8 mouse cellular contexts compared by ENCODE assay signal in the genomic region with DNA sequence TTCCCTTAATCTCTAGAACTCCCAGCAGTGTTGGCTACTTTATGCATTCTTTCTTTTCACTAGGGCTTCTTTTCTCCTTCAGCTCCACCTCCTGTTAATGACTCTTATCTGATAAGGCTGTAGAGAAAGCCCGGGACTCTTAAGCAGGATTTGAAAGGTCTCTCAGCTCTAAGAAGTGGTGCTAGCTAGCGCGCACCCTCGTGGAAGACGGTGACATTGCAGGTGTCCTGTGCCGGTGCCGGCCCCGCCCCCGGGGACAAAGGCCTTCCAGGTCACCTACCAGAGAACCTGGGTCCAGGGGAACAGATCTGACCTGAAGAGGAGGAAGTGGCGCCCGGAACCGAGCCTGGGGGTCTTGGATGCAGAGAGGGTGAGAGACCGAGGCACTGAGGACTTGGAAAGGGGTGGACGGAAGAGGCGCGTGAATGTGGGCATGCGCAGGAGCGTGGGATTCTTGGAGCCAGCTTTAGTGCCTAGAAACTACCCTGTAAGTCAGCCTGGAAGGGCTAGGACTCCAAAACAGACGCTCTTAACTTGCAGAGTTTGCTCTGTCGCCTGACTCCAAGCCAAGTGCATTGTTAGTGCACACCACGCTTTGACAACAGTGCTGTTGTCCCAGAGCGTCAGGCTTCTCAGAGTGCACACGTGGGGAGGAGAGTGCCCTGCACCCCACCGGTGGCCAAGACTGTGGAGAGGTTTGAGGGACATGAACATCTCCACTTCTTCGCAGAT. TPM values are rescaled to one million over a fixed set of nuclear protein-coding genes. Genes with fewer than 3 reads are reported as not detected.
DNase-seq lines count a peak whose midpoint lies in the region.

A gene (plus strand): TSS at position 253 of the 732 bp plus-strand sequence.

- peaks cover 16% of the 10 kb centered on the region for H3K36me3 ChIP-seq in megakaryocyte, embryonic 14.5 days (replicated peaks; ENCODE audit: low read length)

- H3K4me1 ChIP-seq in megakaryocyte, embryonic 14.5 days = peaks cover 38% of the 10 kb centered on the region

- peak within 1 kb of the TSS; percentile 94 for H3K4me3 ChIP-seq in megakaryocyte, embryonic 14.5 days (replicated peaks)

- H3K27me3 ChIP-seq in megakaryocyte, embryonic 14.5 days (replicated peaks) = peaks cover 11% of the 10 kb centered on the region

- peak; percentile 95 for DNase-seq in ZHBTc4 (ENCODE audit: low read depth, low spot score)
- peak; percentile 59 to 84 for DNase-seq in cerebellum, postnatal 4 days (ENCODE audit: low spot score in 2 of 2)
- peak; percentile 85 for DNase-seq in gastrocnemius, postnatal 10 days
- peak; percentile 78 for DNase-seq in hindlimb bud, embryonic 11.5 days (ENCODE audit: extremely low spot score, low read depth, low spot score)
- peak; percentile 36 to 75 for DNase-seq in left cerebral cortex, adult 8-10 months (ENCODE audit: low spot score in 2 of 2)
- peak; percentile 74 to 80 for DNase-seq in right cerebral cortex, adult 2 months (ENCODE audit: low spot score in 2 of 2)
- DNase-seq in urinary bladder, postnatal 36 days (ENCODE audit: low spot score in 2 of 2) = peak; percentile 80

- no peaks in the 10 kb centered on the region for H3K9me3 ChIP-seq in megakaryocyte, embryonic 14.5 days

RNA-seq across cellular contexts. Expression of the gene that starts here (rescaled TPM):
- 10 to 100 TPM; 11.3 to 11.4 TPM for total RNA-seq in gastrocnemius, postnatal 10 days (2021)
- total RNA-seq in left cerebral cortex, adult 8-10 months (2022) = 1 to 10 TPM; 5.0 to 6.1 (median 5.4) TPM
- polyA plus RNA-seq in megakaryocyte, embryonic 14.5 days (2012; ENCODE audit: insufficient read depth, low replicate concordance) = 4.5 and 11.2 TPM in 2 replicates

Comparison
In these comparisons a context has a peak if more than half of its experiments do, and no peak if none do; other contexts are left out.
1. Peak in every context shown above with its lines: DNase-seq and H3K4me3 ChIP-seq.